Mouse (Mus musculus) heart, adult 2 months (tissue): ENCODE measurements at regions not wholly inside any gene's neighbourhood (a gene's known extent, or its start where the extent isn't known, plus 50 kb on each side); places are given as distances from the start of the nearest gene placed in this dataset.

Experiments used
- CTCF ChIP-seq: fragments of 200-600 bp; IDR thresholded peaks from 2 replicates; pipeline ENCODE4 v1.8.1; 2022; ENCODE audit warnings: antibody characterized with exemption, mild to moderate bottlenecking, moderate library complexity
- EP300 ChIP-seq: fragments of 200-500 bp; IDR thresholded peaks from 2 replicates; pipeline ENCODE4 v1.6.1; 2011; ENCODE audit warnings: low read depth, low read length, control low read depth; ENCODE audit not compliant: insufficient read depth
- POLR2A ChIP-seq: fragments of 200-500 bp; IDR thresholded peaks from 2 replicates; pipeline ENCODE4 v1.6.1; 2011; ENCODE audit warnings: mild to moderate bottlenecking, low read depth, low read length, control low read depth; ENCODE audit not compliant: insufficient read depth

DNA sequence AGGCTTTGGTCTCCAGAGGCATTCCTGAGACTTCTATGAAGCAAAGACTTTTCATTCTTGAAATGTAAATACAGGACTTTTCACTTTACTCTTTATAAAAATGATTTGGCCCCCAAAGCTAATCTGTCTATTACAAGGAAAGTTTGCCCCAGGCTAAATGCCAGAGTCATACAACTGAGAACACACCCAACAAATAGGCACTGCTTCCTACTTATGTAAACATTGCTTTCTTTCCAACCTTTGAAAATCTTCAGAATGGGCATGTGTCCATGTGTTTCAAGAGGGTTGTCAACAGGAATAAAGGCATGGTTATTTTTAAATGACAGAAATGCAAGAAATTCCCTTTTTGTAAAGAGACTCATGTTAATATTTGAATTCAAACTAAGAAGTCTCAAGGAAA lies 248.4 kb downstream of the Lpin1 start:
- TF ChIP-seq CTCF (no peak), EP300 (no peak), POLR2A (no peak)
